Mouse (Mus musculus) bone marrow, adult 2 months (tissue): ENCODE results near the gene Pgk1. TPM values are rescaled to one million over a fixed set of nuclear protein-coding genes. Genes with fewer than 3 reads are reported as not detected.

Source experiments
- H3K27ac ChIP-seq: fragments of 200-500 bp; 2 replicates; pipeline ENCODE4 v1.5.1; 2012; ENCODE audit warnings: low read depth, mild to moderate bottlenecking, control low read depth, inconsistent platforms, low read length; ENCODE audit not compliant: control insufficient read depth, poor library complexity, insufficient read depth
- H3K4me1 ChIP-seq: fragments of 200-500 bp; 2 replicates; pipeline ENCODE4 v1.6.1; 2011; ENCODE audit warnings: low read length; ENCODE audit not compliant: control insufficient read depth, insufficient read depth
- H3K4me3 ChIP-seq: fragments of 200-500 bp; replicated peaks from 2 replicates; pipeline ENCODE3; 2011; ENCODE audit warnings: mild to moderate bottlenecking, low read depth, low read length, control low read depth; ENCODE audit not compliant: control insufficient read depth
- CTCF ChIP-seq: fragments of 200-500 bp; IDR thresholded peaks from 2 replicates; pipeline ENCODE4 v1.5.1; 2011; ENCODE audit warnings: low read length, control low read depth; ENCODE audit not compliant: control insufficient read depth, insufficient read depth
- POLR2A ChIP-seq: fragments of 200-500 bp; IDR thresholded peaks from 2 replicates; pipeline ENCODE4 v1.6.1; 2011; ENCODE audit warnings: low read depth, mild to moderate bottlenecking, control low read depth, low read length, borderline replicate concordance; ENCODE audit not compliant: control insufficient read depth
- WGBS: fragments of 180-500 bp; shearing (Covaris S2); methylation state at CpG from one replicate; pipeline ENCODE4 v1.1.7; 2018; 5-methylcytosine and 5-hydroxymethylcytosine counted together
- polyA plus RNA-seq: library from polyadenylated mRNA; stranded (reverse); fragments of >200 nt; gene quantifications from 2 replicates; pipeline ENCODE4 v1.2.4, GENCODE M21; 2011; ENCODE audit warnings: low replicate concordance; ENCODE audit not compliant: missing spikeins, insufficient read depth, insufficient read length

Gene Pgk1
- polyA plus RNA-seq, 1 experiment: 145 TPM

GRCm38 (mm10) chrX:106163995-106164394, 22.9 kb upstream of the Pgk1 start:
- peaks cover 2% of the 10 kb centered on the region; the same call in 1 of the 2 replicates for H3K4me1 ChIP-seq
- no peak overlapping the region for H3K27ac ChIP-seq
- TF ChIP-seq CTCF (no peak), POLR2A (no peak)
- no peak overlapping the region for H3K4me3 ChIP-seq
- WGBS: 13% methylated on average over 5 of the region's 5 CpGs

GRCm38 (mm10) chrX:106164555-106164954, 22.3 kb upstream of the Pgk1 start:
- H3K4me3 ChIP-seq: no peak overlapping the region
- no peak overlapping the region for H3K27ac ChIP-seq
- no peak for TF ChIP-seq POLR2A
- peaks cover 2% of the 10 kb centered on the region; the same call in 1 of the 2 replicates for H3K4me1 ChIP-seq
- WGBS: 61% methylated on average over 5 of the region's 5 CpGs

- Histone ChIP-seq H3K4me1 (peaks cover 2% of the 10 kb centered on the region; the same call in 1 of the 2 replicates), H3K27ac (no peak overlapping the region), H3K4me3 (no peak overlapping the region)
- no peak for TF ChIP-seq CTCF
- TF ChIP-seq POLR2A: no peak
- 23% methylated on average over 1 of the region's 1 CpGs for WGBS
Measured at GRCm38 (mm10) chrX:106165089-106165488, 21.8 kb upstream of the Pgk1 start.

- no peak overlapping the region for H3K27ac ChIP-seq
- 14% methylated on average over 18 of the region's 18 CpGs for WGBS
- TF ChIP-seq CTCF (peak; percentile 53), POLR2A (no peak)
- no peaks in the 10 kb centered on the region for H3K4me1 ChIP-seq
- H3K4me3 ChIP-seq: peak overlapping the region; percentile 10
Measured at GRCm38 (mm10) chrX:106171106-106171852, 15.6 kb upstream of the Pgk1 start.

GRCm38 (mm10) chrX:106171853-106172154, 15.1 kb upstream of the Pgk1 start:
- Histone ChIP-seq H3K27ac (no peak overlapping the region), H3K4me3 (no peak overlapping the region), H3K4me1 (no peaks in the 10 kb centered on the region)
- TF ChIP-seq CTCF (no peak), POLR2A (no peak)
- 17% methylated on average over 5 of the region's 6 CpGs for WGBS

- TF ChIP-seq POLR2A: no peak
- no peak for TF ChIP-seq CTCF
- WGBS: 74% methylated on average over 9 of the region's 9 CpGs
- H3K27ac ChIP-seq: no peak overlapping the region
- no peaks in the 10 kb centered on the region for H3K4me1 ChIP-seq
- no peak overlapping the region for H3K4me3 ChIP-seq
Measured at GRCm38 (mm10) chrX:106176331-106176730, 10.6 kb upstream of the Pgk1 start.

GRCm38 (mm10) chrX:106184279-106184678, 2.6 kb upstream of the Pgk1 start:
- 65% methylated on average over 4 of the region's 4 CpGs for WGBS
- no peak for TF ChIP-seq POLR2A
- TF ChIP-seq CTCF: no peak
- Histone ChIP-seq H3K4me1 (no peaks in the 10 kb centered on the region; the same call in 1 of the 2 replicates), H3K4me3 (no peak overlapping the region), H3K27ac (no peak overlapping the region)

GRCm38 (mm10) chrX:106185706-106186105, 1.2 kb upstream of the Pgk1 start:
- no peak overlapping the region for H3K4me3 ChIP-seq
- no peak overlapping the region for H3K27ac ChIP-seq
- TF ChIP-seq POLR2A: no peak
- TF ChIP-seq CTCF: no peak
- 66% methylated on average over 5 of the region's 5 CpGs for WGBS
- no peaks in the 10 kb centered on the region; the same call in 1 of the 2 replicates for H3K4me1 ChIP-seq
